Mouse (Mus musculus): ENCODE data around the gene Tpcn2.
A peak's percentile ranks its signal among the peaks of the same experiment; 100 is the strongest.

The Tpcn2 gene

GRCm38 (mm10) chr7:145299562-145300320 is 15.9 kb upstream of the Tpcn2 start:
- peak; percentile 62 to 65 for DNase-seq (ENCODE audit: low spot score in 2 of 2)

GRCm38 (mm10) chr7:145298666-145299490 is 15.1 kb upstream of the Tpcn2 start:
- no peak for DNase-seq (ENCODE audit: low spot score in 2 of 2)

GRCm38 (mm10) chr7:145293859-145294258 is 10.0 kb upstream of the Tpcn2 start:
- DNase-seq (ENCODE audit: low spot score in 2 of 2): no peak

- no peak for DNase-seq (ENCODE audit: low spot score in 2 of 2)
Observed at GRCm38 (mm10) chr7:145292726-145293125, 8.9 kb upstream of the Tpcn2 start.

GRCm38 (mm10) chr7:145291847-145292246 is 8.0 kb upstream of the Tpcn2 start:
- no peak for DNase-seq (ENCODE audit: low spot score in 2 of 2)

GRCm38 (mm10) chr7:145289302-145289701 is 5.5 kb upstream of the Tpcn2 start:
- no peak for DNase-seq (ENCODE audit: low spot score in 2 of 2)

- peak in 1 of 2 experiments; percentile 20 for DNase-seq (ENCODE audit: low spot score in 2 of 2)
Observed at GRCm38 (mm10) chr7:145287410-145287809, 3.6 kb upstream of the Tpcn2 start.

GRCm38 (mm10) chr7:145285476-145285875 is 1.7 kb upstream of the Tpcn2 start:
- DNase-seq (ENCODE audit: low spot score in 2 of 2): no peak

- DNase-seq (ENCODE audit: low spot score in 2 of 2): no peak
Observed at GRCm38 (mm10) chr7:145284293-145284692, 482 bp upstream of the Tpcn2 start.

- DNase-seq (ENCODE audit: low spot score in 2 of 2): no peak
Observed at GRCm38 (mm10) chr7:145283041-145283440, 770 bp downstream of the Tpcn2 start.

- DNase-seq (ENCODE audit: low spot score in 2 of 2): no peak
Observed at GRCm38 (mm10) chr7:145281396-145281795, 2.4 kb downstream of the Tpcn2 start.

GRCm38 (mm10) chr7:145275488-145275887 is 8.3 kb downstream of the Tpcn2 start:
- DNase-seq (ENCODE audit: low spot score in 2 of 2): no peak

- no peak for DNase-seq (ENCODE audit: low spot score in 2 of 2)
Observed at GRCm38 (mm10) chr7:145270955-145271354, 12.9 kb downstream of the Tpcn2 start.

GRCm38 (mm10) chr7:145268890-145269289 is 14.9 kb downstream of the Tpcn2 start:
- no peak for DNase-seq (ENCODE audit: low spot score in 2 of 2)

GRCm38 (mm10) chr7:145266011-145266410 is 17.8 kb downstream of the Tpcn2 start:
- DNase-seq (ENCODE audit: low spot score in 2 of 2): peak; percentile 74 to 79

GRCm38 (mm10) chr7:145264202-145264601 is 19.6 kb downstream of the Tpcn2 start:
- DNase-seq (ENCODE audit: low spot score in 2 of 2): no peak

GRCm38 (mm10) chr7:145256092-145256491 is 27.7 kb downstream of the Tpcn2 start:
- DNase-seq (ENCODE audit: low spot score in 2 of 2): no peak

- no peak for DNase-seq (ENCODE audit: low spot score in 2 of 2)
Observed at GRCm38 (mm10) chr7:145253986-145254630, 29.7 kb downstream of the Tpcn2 start.

- DNase-seq (ENCODE audit: low spot score in 2 of 2): peak; percentile 63 to 73
Observed at GRCm38 (mm10) chr7:145252715-145253476, 30.9 kb downstream of the Tpcn2 start.

GRCm38 (mm10) chr7:145250225-145250624 is 33.6 kb downstream of the Tpcn2 start:
- no peak for DNase-seq (ENCODE audit: low spot score in 2 of 2)

- DNase-seq (ENCODE audit: low spot score in 2 of 2): no peak
Observed at GRCm38 (mm10) chr7:145248911-145249310, 34.9 kb downstream of the Tpcn2 start.
